Comparison of ENCODE assay signal across 19 mouse cellular contexts in the genomic region with DNA sequence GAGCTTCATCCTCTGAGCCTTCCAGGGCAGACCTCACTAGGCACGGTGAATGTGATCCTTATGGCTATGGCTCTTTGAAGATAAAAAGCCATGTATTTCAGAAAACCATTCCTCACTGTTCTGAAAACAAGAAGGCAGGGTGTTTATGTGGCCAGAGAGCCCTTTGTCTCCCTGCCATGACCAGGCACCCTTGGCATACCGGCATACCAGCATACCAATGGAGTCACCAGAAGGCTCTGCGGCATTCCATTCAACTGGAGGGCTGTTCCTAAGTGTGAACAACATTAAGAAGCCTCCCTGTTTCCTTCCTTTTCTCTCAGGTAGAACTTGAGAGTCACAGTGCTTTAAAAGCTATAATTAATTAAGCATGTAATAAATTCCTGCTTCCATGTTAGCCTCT.
A peak's percentile ranks its signal among the peaks of the same experiment; 100 is the strongest.
DNase-seq lines count a peak whose midpoint lies in the region; ATAC-seq and TF ChIP-seq lines count a peak whose summit lies in the region.
"Had no signal": no experiment of that assay in that cellular context is flagged by ENCODE, and none has a peak within 500 bp of the region (broad histone marks: within the 10 kb centered on the region; RNA-seq: fewer than 3 reads in every experiment).

No protein-coding gene starts in this region.

- TF ChIP-seq CTCF in kidney, postnatal 0 days (IDR thresholded peaks at IDR 0.05; ENCODE audit: low read depth): no peak
- TF ChIP-seq CTCF in lung, postnatal 0 days (IDR thresholded peaks at IDR 0.05): no peak

- DNase-seq in heart, adult 8-10 months (ENCODE audit: low spot score): no peak
- DNase-seq in kidney, postnatal 0 days (ENCODE audit: low spot score): no peak
- peak; percentile 75 for DNase-seq in lung, postnatal 0 days (ENCODE audit: low spot score)
- DNase-seq in embryo, embryonic 11 days: no peak
- DNase-seq in urinary bladder, postnatal 4 days (ENCODE audit: low spot score in 2 of 2): no peak
- no peak for DNase-seq in adrenal gland, postnatal 25 days
- DNase-seq: cerebellum, postnatal 25 days; gastrocnemius, postnatal 14 days; layer of hippocampus, postnatal 36 days; thymus, adult 2 months had no signal

- H3K27me3 ChIP-seq in heart, embryonic 13.5 days (replicated peaks): no peaks in the 10 kb centered on the region
- no peaks in the 10 kb centered on the region for H3K27me3 ChIP-seq in heart, embryonic 15.5 days
- H3K27me3 ChIP-seq in kidney, postnatal 0 days (ENCODE audit: insufficient read depth, low read length): no peaks in the 10 kb centered on the region
- no peaks in the 10 kb centered on the region for H3K27me3 ChIP-seq in lung, postnatal 0 days (replicated peaks; ENCODE audit: insufficient read depth, low read length)
- H3K27me3 ChIP-seq: embryonic facial prominence, embryonic 12.5 days; intestine, embryonic 15.5 days; liver, embryonic 12.5 days; midbrain, embryonic 13.5 days had no signal

- H3K4me1 ChIP-seq in heart, embryonic 13.5 days: peaks cover 38% of the 10 kb centered on the region
- peaks cover 26% of the 10 kb centered on the region for H3K4me1 ChIP-seq in heart, embryonic 15.5 days (replicated peaks)
- no peaks in the 10 kb centered on the region for H3K4me1 ChIP-seq in kidney, postnatal 0 days (replicated peaks; ENCODE audit: insufficient read depth, low read length)
- H3K4me1 ChIP-seq in lung, postnatal 0 days (ENCODE audit: insufficient read depth, low read depth, low read length): peaks cover 11% of the 10 kb centered on the region; the same call in 1 of the 2 replicates
- H3K4me1 ChIP-seq: embryonic facial prominence, embryonic 12.5 days; intestine, embryonic 15.5 days; limb, embryonic 10.5 days; liver, embryonic 12.5 days had no signal

- H3K36me3 ChIP-seq in heart, embryonic 13.5 days: peaks cover 25% of the 10 kb centered on the region
- H3K36me3 ChIP-seq in heart, embryonic 15.5 days: no peaks in the 10 kb centered on the region; the same call in 1 of the 2 replicates
- no peaks in the 10 kb centered on the region for H3K36me3 ChIP-seq in kidney, postnatal 0 days (ENCODE audit: insufficient read depth, low read length)
- H3K36me3 ChIP-seq in lung, postnatal 0 days (ENCODE audit: insufficient read depth, low read length): no peaks in the 10 kb centered on the region
- H3K36me3 ChIP-seq: embryonic facial prominence, embryonic 12.5 days; G1E; intestine, embryonic 15.5 days; limb, embryonic 10.5 days; liver, embryonic 12.5 days had no signal

- TF ChIP-seq EP300 in lung, postnatal 0 days (IDR thresholded peaks at IDR 0.05): peak; percentile 84

- H3K9me3 ChIP-seq in heart, embryonic 13.5 days: no peaks in the 10 kb centered on the region
- no peaks in the 10 kb centered on the region for H3K9me3 ChIP-seq in heart, embryonic 15.5 days (replicated peaks)
- no peaks in the 10 kb centered on the region for H3K9me3 ChIP-seq in kidney, postnatal 0 days (replicated peaks; ENCODE audit: low read length)
- no peaks in the 10 kb centered on the region for H3K9me3 ChIP-seq in lung, postnatal 0 days (ENCODE audit: low read length)
- H3K9me3 ChIP-seq: embryonic facial prominence, embryonic 12.5 days; intestine, embryonic 15.5 days; limb, embryonic 10.5 days; liver, embryonic 12.5 days; midbrain, embryonic 13.5 days had no signal

- no peak overlapping the region for H3K4me3 ChIP-seq in heart, embryonic 13.5 days
- no peak overlapping the region for H3K4me3 ChIP-seq in heart, embryonic 15.5 days
- no peak overlapping the region for H3K4me3 ChIP-seq in kidney, postnatal 0 days (replicated peaks; ENCODE audit: low read depth, low read length)
- H3K4me3 ChIP-seq in lung, postnatal 0 days (ENCODE audit: low read depth, low read length): no peak overlapping the region
- H3K4me3 ChIP-seq: embryonic facial prominence, embryonic 12.5 days; intestine, embryonic 15.5 days; limb, embryonic 10.5 days; liver, embryonic 12.5 days; midbrain, embryonic 13.5 days; myocyte had no signal

- WGBS in heart, embryonic 13.5 days: 45% methylated on average over 3 of the region's 3 CpGs
- 46% methylated on average over 3 of the region's 3 CpGs for WGBS in heart, embryonic 15.5 days
- WGBS in kidney, postnatal 0 days: 80% methylated on average over 3 of the region's 3 CpGs
- WGBS in lung, postnatal 0 days: 51% methylated on average over 3 of the region's 3 CpGs

- H3K9ac ChIP-seq in heart, embryonic 13.5 days: no peak overlapping the region
- H3K9ac ChIP-seq in heart, embryonic 15.5 days: no peak overlapping the region
- H3K9ac ChIP-seq in kidney, postnatal 0 days (ENCODE audit: low read depth, low read length): no peak overlapping the region
- H3K9ac ChIP-seq in lung, postnatal 0 days (replicated peaks; ENCODE audit: low read depth): no peak overlapping the region
- H3K9ac ChIP-seq: embryonic facial prominence, embryonic 12.5 days; intestine, embryonic 15.5 days; liver, embryonic 12.5 days; midbrain, embryonic 13.5 days had no signal

- ATAC-seq in heart, embryonic 13.5 days (ENCODE audit: extremely low read depth, insufficient number of reproducible peaks, low FRiP score, low TSS enrichment): no peak
- ATAC-seq in heart, embryonic 15.5 days (replicated peaks; ENCODE audit: insufficient number of reproducible peaks, insufficient read depth, low FRiP score, low read depth): no peak
- ATAC-seq in kidney, postnatal 0 days (replicated peaks; ENCODE audit: low FRiP score, low read depth): no peak
- peak; percentile 94 for ATAC-seq in lung, postnatal 0 days
- ATAC-seq: intestine, embryonic 15.5 days; liver, embryonic 12.5 days; midbrain, embryonic 13.5 days had no signal

- peak overlapping the region; percentile 81 for H3K27ac ChIP-seq in heart, embryonic 13.5 days (replicated peaks)
- H3K27ac ChIP-seq in heart, embryonic 15.5 days: peak overlapping the region; percentile 82
- H3K27ac ChIP-seq in kidney, postnatal 0 days: peak overlapping the region; percentile 9; the same call in 1 of the 2 replicates
- H3K27ac ChIP-seq in lung, postnatal 0 days (ENCODE audit: low read length): peak overlapping the region; percentile 71
- H3K27ac ChIP-seq: embryonic facial prominence, embryonic 12.5 days; intestine, embryonic 15.5 days; limb, embryonic 10.5 days; liver, embryonic 12.5 days; midbrain, embryonic 13.5 days had no signal

- no peak overlapping the region for H3K4me2 ChIP-seq in heart, embryonic 13.5 days
- H3K4me2 ChIP-seq in heart, embryonic 15.5 days: no peak overlapping the region
- H3K4me2 ChIP-seq in kidney, postnatal 0 days (ENCODE audit: low read length): no peak overlapping the region
- no peak overlapping the region for H3K4me2 ChIP-seq in lung, postnatal 0 days (replicated peaks; ENCODE audit: low read depth, low read length)
- H3K4me2 ChIP-seq: embryonic facial prominence, embryonic 12.5 days; intestine, embryonic 15.5 days; liver, embryonic 12.5 days; midbrain, embryonic 13.5 days had no signal

Comparison
In these comparisons a context has a peak if more than half of its experiments do, and no peak if none do; other contexts are left out.
1. H3K27ac ChIP-seq: peak in every context shown above with its lines; median percentile 82 in heart, embryonic 15.5 days; 81 in heart, embryonic 13.5 days; 71 in lung, postnatal 0 days; 9 in kidney, postnatal 0 days.